Mouse (Mus musculus) small intestine, adult 2 months (tissue): Measurements from ENCODE around the gene Itgb7.

ENCODE experiments used
- CTCF ChIP-seq: fragments of 200-500 bp; IDR thresholded peaks from 2 replicates; pipeline ENCODE4 v1.5.1; 2012; ENCODE audit warnings: low read depth, mild to moderate bottlenecking, control low read depth, inconsistent platforms, low read length, moderate library complexity, mixed read lengths; ENCODE audit not compliant: insufficient replicate concordance, insufficient read length; ENCODE audit errors: extremely low read depth
- POLR2A ChIP-seq: fragments of 200-500 bp; IDR thresholded peaks from 2 replicates; pipeline ENCODE4 v1.6.1; 2012; ENCODE audit warnings: low read depth, mild to moderate bottlenecking, control low read depth, inconsistent platforms, low read length, moderate library complexity

GRCm38 (mm10) chr15:102238543-102239259 is 7.0 kb upstream of the Itgb7 start:
- TF ChIP-seq POLR2A (no peak), CTCF (no peak)
